Mouse (Mus musculus): Measurements from ENCODE around the gene Smg6. TPM values are rescaled to one million over a fixed set of nuclear protein-coding genes. Genes with fewer than 3 reads are reported as not detected.
A peak's percentile ranks its signal among the peaks of the same experiment; 100 is the strongest.

The Smg6 gene
- total RNA-seq, 2 experiments from 2014 or later, result 27.2 to 31.2 TPM

GRCm38 (mm10) chr11:75157901-75158300, 232.3 kb downstream of the Smg6 start:
- intact Hi-C loops (cut with DNase I), result no loop called here

GRCm38 (mm10) chr11:75158432-75158831, 232.8 kb downstream of the Smg6 start:
- intact Hi-C loops (cut with DNase I), result no loop called here
- no peak for DNase-seq (ENCODE audit: low spot score in 2 of 2)

More at GRCm38 (mm10) chr11:75157901-75158300, 232.3 kb downstream of the Smg6 start:
- DNase-seq (ENCODE audit: low spot score in 2 of 2), result no peak

GRCm38 (mm10) chr11:75159564-75159963, 233.9 kb downstream of the Smg6 start:
- no peak for DNase-seq (ENCODE audit: low spot score in 2 of 2)
- intact Hi-C loops (cut with DNase I), result no loop called here

GRCm38 (mm10) chr11:75160954-75161353, 235.3 kb downstream of the Smg6 start:
- intact Hi-C loops (cut with DNase I), result no loop called here
- DNase-seq (ENCODE audit: low spot score in 2 of 2), result no peak

GRCm38 (mm10) chr11:75161417-75162008, 235.9 kb downstream of the Smg6 start:
- no peak for DNase-seq (ENCODE audit: low spot score in 2 of 2)
- intact Hi-C loops (cut with DNase I), result no loop called here

- DNase-seq (ENCODE audit: low spot score in 2 of 2), result no peak
- intact Hi-C loops (cut with DNase I), result no loop called here
Measured at GRCm38 (mm10) chr11:75162591-75163080, 237.0 kb downstream of the Smg6 start.

- no peak for DNase-seq (ENCODE audit: low spot score in 2 of 2)
- intact Hi-C loops (cut with DNase I), result no loop called here
Measured at GRCm38 (mm10) chr11:75163379-75163778, 237.8 kb downstream of the Smg6 start.

- intact Hi-C loops (cut with DNase I), result loop anchor here (2.0 kb wide), 1 partner anchor 183 kb away; no protein-coding TSS in a partner anchor
- DNase-seq (ENCODE audit: low spot score in 2 of 2), result no peak
Measured at GRCm38 (mm10) chr11:75164051-75164450, 238.4 kb downstream of the Smg6 start.

GRCm38 (mm10) chr11:75164750-75165149, 239.1 kb downstream of the Smg6 start:
- intact Hi-C loops (cut with DNase I), result loop anchor here (2.0 kb wide), 1 partner anchor 184 kb away; no protein-coding TSS in a partner anchor
- DNase-seq (ENCODE audit: low spot score in 2 of 2), result no peak

- intact Hi-C loops (cut with DNase I), result loop anchor here (2.0 kb wide), 2 partner anchors 185 to 219 kb away; no protein-coding TSS in a partner anchor
- peak; percentile 81 to 85 for DNase-seq (ENCODE audit: low spot score in 2 of 2)
Measured at GRCm38 (mm10) chr11:75165441-75166192, 240.0 kb downstream of the Smg6 start.

- intact Hi-C loops (cut with DNase I), result loop anchor here (2.0 kb wide), 1 partner anchor 220 kb away; no protein-coding TSS in a partner anchor
- no peak for DNase-seq (ENCODE audit: low spot score in 2 of 2)
Measured at GRCm38 (mm10) chr11:75166193-75166842, 240.7 kb downstream of the Smg6 start.

- DNase-seq (ENCODE audit: low spot score in 2 of 2), result no peak
- intact Hi-C loops (cut with DNase I), result loop anchor here (2.0 kb wide), 1 partner anchor 220 kb away; no protein-coding TSS in a partner anchor
Measured at GRCm38 (mm10) chr11:75166861-75167642, 241.4 kb downstream of the Smg6 start.

GRCm38 (mm10) chr11:75167643-75168589, 242.3 kb downstream of the Smg6 start:
- no peak for DNase-seq (ENCODE audit: low spot score in 2 of 2)

GRCm38 (mm10) chr11:75168590-75169361, 243.2 kb downstream of the Smg6 start:
- peak; percentile 79 to 83 for DNase-seq (ENCODE audit: low spot score in 2 of 2)
- intact Hi-C loops (cut with DNase I), result no loop called here

More at GRCm38 (mm10) chr11:75167643-75168589, 242.3 kb downstream of the Smg6 start:
- intact Hi-C loops (cut with DNase I), result loop anchor here (2.0 kb wide), 1 partner anchor 221 kb away; no protein-coding TSS in a partner anchor

GRCm38 (mm10) chr11:75169405-75170080, 243.9 kb downstream of the Smg6 start, which contains the start of gene Hic1:
Gene Hic1, minus strand, starts transcription at chr11:75169519.
- intact Hi-C loops (cut with DNase I), result loop anchor here (10.0 kb wide), 1 partner anchor 335 kb away; the partner anchor contains the start of gene Mnt

GRCm38 (mm10) chr11:75170136-75170751, 244.6 kb downstream of the Smg6 start:
- peak; percentile 90 for DNase-seq (ENCODE audit: low spot score in 2 of 2)
- intact Hi-C loops (cut with DNase I), result loop anchor here (10.0 kb wide), 1 partner anchor 335 kb away; the partner anchor contains the start of gene Mnt

More at GRCm38 (mm10) chr11:75169405-75170080, 243.9 kb downstream of the Smg6 start, which contains the start of gene Hic1:
- DNase-seq (ENCODE audit: low spot score in 2 of 2), result no peak

All from left cerebral cortex, postnatal 36 days (tissue).